Mouse (Mus musculus) hindbrain, embryonic 10.5 days (tissue): ENCODE results near the gene Gm128. TPM values are rescaled to one million over a fixed set of nuclear protein-coding genes. Genes with fewer than 3 reads are reported as not detected.

ENCODE experiments used
- DNase-seq: peaks from one replicate; pipeline ENCODE4 v3.0.0-alpha.2; 2017; ENCODE audit warnings: low spot score
- H3K27ac ChIP-seq: fragments of 300-500 bp; sonication (generic); 2 replicates; pipeline ENCODE4 v1.5.1; 2016; ENCODE audit warnings: mild to moderate bottlenecking, moderate library complexity
- H3K27me3 ChIP-seq: fragments of 300-500 bp; sonication (generic); 2 replicates; pipeline ENCODE4 v1.6.1; 2016; ENCODE audit warnings: mild to moderate bottlenecking; ENCODE audit not compliant: poor library complexity, insufficient read depth, severe bottlenecking
- H3K36me3 ChIP-seq: fragments of 300-500 bp; sonication (generic); 2 replicates; pipeline ENCODE4 v1.6.1; 2016; ENCODE audit warnings: mild to moderate bottlenecking, moderate library complexity
- H3K4me1 ChIP-seq: fragments of 300-500 bp; sonication (generic); replicated peaks from 2 replicates; pipeline ENCODE4 v1.6.1; 2016; ENCODE audit warnings: mild to moderate bottlenecking
- H3K4me3 ChIP-seq: fragments of 300-500 bp; sonication (generic); 2 replicates; pipeline ENCODE4 v1.5.1; 2016; ENCODE audit warnings: mild to moderate bottlenecking, moderate library complexity
- H3K9me3 ChIP-seq: fragments of 300-500 bp; sonication (generic); 2 replicates; pipeline ENCODE4 v1.6.1; 2016; ENCODE audit warnings: mild to moderate bottlenecking, moderate library complexity
- WGBS: fragments of 180-500 bp; shearing (Covaris S2); methylation state at CpG from one replicate; pipeline ENCODE4 v1.1.7; 2016; 5-methylcytosine and 5-hydroxymethylcytosine counted together
- polyA plus RNA-seq: library from polyadenylated mRNA; unstranded; fragments of >200 nt; fragmentation: Nextera tagmentation; extraction: Ambion mirVana; gene quantifications from 2 replicates; pipeline ENCODE4 v1.2.1, GENCODE M21; 2016

Gm128 gene
- polyA plus RNA-seq, 1 experiment from 2014 or later, result 0.17 TPM

- Histone ChIP-seq H3K4me3 (peak within 1 kb of the TSS; percentile 78), H3K27ac (peak within 1 kb of the TSS; percentile 96), H3K9me3 (no peaks in the 10 kb centered on the region), H3K27me3 (no peaks in the 10 kb centered on the region), H3K4me1 (peaks cover 34% of the 10 kb centered on the region), H3K36me3 (peaks cover 2% of the 10 kb centered on the region; the same call in 1 of the 2 replicates)
- WGBS, result under 1% methylated on average over 53 of the region's 53 CpGs
- peak; percentile 97 for DNase-seq
Measured at GRCm38 (mm10) chr3:95281216-95282126, 40.1 kb upstream of the Gm128 start, which contains the start of the genes Mindy1 and Prune1. Gene Mindy1 (plus strand): TSS chr3:95281345. Gene Prune1 (minus strand): TSS chr3:95282076.

DNA sequence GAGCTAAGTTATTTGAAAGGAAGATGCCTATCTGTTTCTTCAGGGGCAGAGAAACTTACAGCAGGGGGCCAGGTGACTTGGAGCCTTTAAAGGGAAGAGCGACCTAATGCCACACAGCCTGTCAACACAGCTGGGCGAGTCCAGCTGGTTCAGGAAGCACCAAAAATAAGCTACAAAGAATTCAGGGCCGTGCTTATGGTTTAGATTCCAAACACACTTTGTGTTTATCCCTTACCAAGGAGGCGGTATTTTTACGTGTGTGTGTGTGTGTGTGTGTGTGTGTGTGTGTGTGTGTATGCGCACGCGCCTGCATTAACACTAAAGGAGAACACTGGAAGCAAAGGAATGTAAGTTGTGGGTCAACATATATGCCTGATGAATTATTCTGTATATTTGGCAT, 39.3 kb upstream of the Gm128 start:
- peaks cover 34% of the 10 kb centered on the region for H3K4me1 ChIP-seq
- DNase-seq, result peak; percentile 18

GRCm38 (mm10) chr3:95277149-95277551, 35.8 kb upstream of the Gm128 start:
- no peaks in the 10 kb centered on the region for H3K9me3 ChIP-seq
- 94% methylated on average over 1 of the region's 1 CpGs for WGBS
- H3K27ac ChIP-seq, result no peak overlapping the region
- H3K4me3 ChIP-seq, result no peak overlapping the region
- peaks cover 14% of the 10 kb centered on the region for H3K4me1 ChIP-seq
- peaks cover 19% of the 10 kb centered on the region for H3K36me3 ChIP-seq
- no peak for DNase-seq
- no peaks in the 10 kb centered on the region for H3K27me3 ChIP-seq

More for the DNA sequence above, 39.3 kb upstream of the Gm128 start:
- H3K27me3 ChIP-seq, result no peaks in the 10 kb centered on the region
- 28% methylated on average over 8 of the region's 8 CpGs for WGBS
- H3K36me3 ChIP-seq, result no peaks in the 10 kb centered on the region; the same call in 1 of the 2 replicates
- no peaks in the 10 kb centered on the region for H3K9me3 ChIP-seq
- H3K4me3 ChIP-seq, result peak overlapping the region; percentile 78
- peak overlapping the region; percentile 96 for H3K27ac ChIP-seq

- WGBS, result 79% methylated on average over 5 of the region's 5 CpGs
- no peak overlapping the region for H3K4me3 ChIP-seq
- DNase-seq, result no peak
Measured at GRCm38 (mm10) chr3:95276428-95276934, 35.1 kb upstream of the Gm128 start.

GRCm38 (mm10) chr3:95275161-95275560, 33.8 kb upstream of the Gm128 start:
- Histone ChIP-seq H3K27ac (no peak overlapping the region), H3K27me3 (no peaks in the 10 kb centered on the region), H3K9me3 (no peaks in the 10 kb centered on the region), H3K36me3 (peaks cover 19% of the 10 kb centered on the region), H3K4me3 (no peak overlapping the region), H3K4me1 (no peaks in the 10 kb centered on the region)
- DNase-seq, result no peak
- WGBS, result 84% methylated on average over 6 of the region's 6 CpGs

More at GRCm38 (mm10) chr3:95276428-95276934, 35.1 kb upstream of the Gm128 start:
- peaks cover 10% of the 10 kb centered on the region for H3K4me1 ChIP-seq
- peaks cover 19% of the 10 kb centered on the region for H3K36me3 ChIP-seq
- H3K9me3 ChIP-seq, result no peaks in the 10 kb centered on the region
- no peak overlapping the region for H3K27ac ChIP-seq
- no peaks in the 10 kb centered on the region for H3K27me3 ChIP-seq

DNA sequence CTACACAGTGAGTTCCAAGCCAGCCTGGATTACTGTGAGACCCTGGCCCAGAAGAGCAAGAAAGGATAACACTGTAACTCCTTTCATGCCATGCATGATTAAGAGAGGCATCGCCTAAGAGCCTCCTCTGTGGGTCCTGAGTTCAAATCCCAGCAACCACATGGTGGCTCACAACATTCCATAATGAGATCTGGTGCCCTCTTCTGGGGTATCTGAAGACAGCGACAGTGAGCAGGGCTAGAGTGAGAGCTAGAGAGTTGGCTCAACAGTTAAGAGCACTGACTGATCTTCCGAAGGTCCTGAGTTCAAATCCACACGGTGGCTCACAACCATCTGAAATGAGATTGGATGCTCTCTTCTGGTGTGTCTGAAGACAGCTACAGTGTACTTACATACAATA, 33.1 kb upstream of the Gm128 start:
- Histone ChIP-seq H3K9me3 (no peaks in the 10 kb centered on the region), H3K27me3 (no peaks in the 10 kb centered on the region), H3K4me1 (no peaks in the 10 kb centered on the region), H3K4me3 (no peak overlapping the region), H3K36me3 (peaks cover 23% of the 10 kb centered on the region), H3K27ac (no peak overlapping the region)
- DNase-seq, result no peak
- WGBS, result 92% methylated on average over 4 of the region's 4 CpGs

GRCm38 (mm10) chr3:95273471-95273870, 32.1 kb upstream of the Gm128 start:
- Histone ChIP-seq H3K27me3 (no peaks in the 10 kb centered on the region), H3K9me3 (no peaks in the 10 kb centered on the region), H3K36me3 (peaks cover 31% of the 10 kb centered on the region), H3K4me3 (no peak overlapping the region), H3K4me1 (no peaks in the 10 kb centered on the region), H3K27ac (no peak overlapping the region)
- 92% methylated on average over 5 of the region's 5 CpGs for WGBS
- no peak for DNase-seq

DNA sequence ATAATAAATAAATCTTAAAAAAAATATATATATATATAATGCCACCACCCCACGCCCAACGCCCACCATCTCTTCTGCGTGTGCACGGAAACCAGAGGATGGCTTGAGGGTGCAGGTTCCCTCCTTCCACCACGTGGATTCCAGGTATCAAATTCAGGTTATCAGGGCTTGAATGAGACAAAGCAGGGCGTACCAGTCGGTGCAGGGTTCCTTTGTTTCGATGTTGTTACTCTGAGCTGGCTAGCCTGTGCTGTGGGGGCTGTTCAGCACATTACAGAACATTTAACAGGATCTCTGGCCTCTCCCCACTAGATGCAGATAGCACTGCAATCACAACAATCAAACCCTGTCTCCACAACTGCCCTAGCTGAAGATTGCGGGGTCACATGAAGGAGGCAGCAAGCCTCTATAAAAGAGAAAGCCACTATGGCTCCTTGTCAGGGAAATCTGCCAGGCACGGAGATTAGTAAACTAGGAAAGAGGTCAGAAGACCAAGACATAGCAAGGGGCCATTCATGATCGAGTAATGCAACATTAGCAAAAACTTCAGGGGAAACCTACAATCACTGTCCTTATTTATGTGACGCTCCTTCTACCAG, 29.5 kb upstream of the Gm128 start:
- Histone ChIP-seq H3K4me3 (no peak overlapping the region), H3K9me3 (no peaks in the 10 kb centered on the region), H3K36me3 (peaks cover 57% of the 10 kb centered on the region), H3K27ac (no peak overlapping the region), H3K4me1 (no peaks in the 10 kb centered on the region), H3K27me3 (no peaks in the 10 kb centered on the region)
- no peak for DNase-seq
- 88% methylated on average over 12 of the region's 12 CpGs for WGBS

DNA sequence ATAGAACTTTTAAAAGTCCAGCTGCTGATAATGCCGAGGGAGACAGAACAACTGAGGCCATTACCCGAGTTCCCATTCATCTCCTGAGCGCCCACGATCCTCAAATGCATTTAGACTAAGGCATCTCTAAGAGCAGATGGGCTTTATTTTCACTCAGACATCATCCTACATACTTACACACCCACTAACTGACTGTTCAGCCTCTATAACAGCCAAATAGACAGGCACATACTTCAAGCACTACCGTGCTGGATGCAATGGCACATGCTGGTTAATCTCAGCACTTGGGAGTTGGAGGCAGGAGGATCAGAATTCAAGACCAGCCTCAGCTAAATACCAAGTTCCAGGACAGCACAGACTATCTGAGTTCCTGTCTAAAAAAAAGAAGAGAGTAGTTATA, 28.4 kb upstream of the Gm128 start:
- no peak for DNase-seq
- H3K9me3 ChIP-seq, result no peaks in the 10 kb centered on the region
- peaks cover 62% of the 10 kb centered on the region for H3K36me3 ChIP-seq
- WGBS, result 91% methylated on average over 5 of the region's 5 CpGs
- no peaks in the 10 kb centered on the region for H3K4me1 ChIP-seq
- no peak overlapping the region for H3K27ac ChIP-seq
- H3K4me3 ChIP-seq, result no peak overlapping the region
- H3K27me3 ChIP-seq, result no peaks in the 10 kb centered on the region

- peaks cover 7% of the 10 kb centered on the region; the same call in 1 of the 2 replicates for H3K4me1 ChIP-seq
- no peaks in the 10 kb centered on the region for H3K9me3 ChIP-seq
- DNase-seq, result no peak
- no peak overlapping the region for H3K27ac ChIP-seq
- peaks cover 65% of the 10 kb centered on the region for H3K36me3 ChIP-seq
- no peak overlapping the region for H3K4me3 ChIP-seq
- no peaks in the 10 kb centered on the region for H3K27me3 ChIP-seq
Measured at GRCm38 (mm10) chr3:95267855-95268254, 26.5 kb upstream of the Gm128 start.

- Histone ChIP-seq H3K27me3 (no peaks in the 10 kb centered on the region), H3K27ac (no peak overlapping the region), H3K4me1 (peaks cover 7% of the 10 kb centered on the region; the same call in 1 of the 2 replicates), H3K4me3 (no peak overlapping the region), H3K9me3 (no peaks in the 10 kb centered on the region), H3K36me3 (peaks cover 79% of the 10 kb centered on the region)
- DNase-seq, result no peak
- 96% methylated on average over 3 of the region's 3 CpGs for WGBS
Measured at GRCm38 (mm10) chr3:95266052-95266451, 24.7 kb upstream of the Gm128 start.

DNA sequence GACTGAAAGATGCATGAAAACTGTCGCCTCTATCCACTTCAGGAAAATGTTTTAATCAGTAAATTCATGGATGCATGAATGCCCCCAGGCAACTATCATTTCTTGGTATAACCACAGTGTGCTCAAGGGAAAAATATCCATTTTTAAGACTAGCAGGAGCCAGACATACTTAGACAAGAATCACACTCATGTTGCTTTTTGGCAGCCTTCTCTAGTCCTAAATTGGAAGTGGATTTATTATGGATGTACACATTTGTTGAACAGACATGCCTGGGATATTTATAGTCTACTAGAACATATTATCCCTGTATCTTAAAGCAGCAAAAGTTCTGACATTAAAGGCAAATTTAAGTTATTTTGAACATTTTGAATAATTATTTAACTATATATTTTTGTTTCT, 23.3 kb upstream of the Gm128 start:
- no peaks in the 10 kb centered on the region for H3K9me3 ChIP-seq
- H3K4me1 ChIP-seq, result peaks cover 7% of the 10 kb centered on the region; the same call in 1 of the 2 replicates
- H3K36me3 ChIP-seq, result peaks cover 91% of the 10 kb centered on the region
- H3K4me3 ChIP-seq, result no peak overlapping the region
- H3K27ac ChIP-seq, result no peak overlapping the region
- WGBS, result 78% methylated on average over 1 of the region's 1 CpGs
- H3K27me3 ChIP-seq, result no peaks in the 10 kb centered on the region
- no peak for DNase-seq
